Mouse (Mus musculus): Measurements from ENCODE around the gene Ap4m1. TPM values are rescaled to one million over a fixed set of nuclear protein-coding genes. Genes with fewer than 3 reads are reported as not detected.

The Ap4m1 gene
- total and polyA plus RNA-seq, 3 experiments: 22.2 to 38.5 TPM; not detected in 1

GRCm38 (mm10) chr5:138194755-138195345 lies 23.0 kb downstream of the Ap4m1 start:
- Histone ChIP-seq H3K36me3 (ENCODE audit: control insufficient read depth in 1 of 2, insufficient read depth in 2 of 2, low read length in 2 of 2) (peaks cover 0 to 3% of the 10 kb centered on the region in 2 experiments; a peak in 2 of 4 replicates), H3K27me3 (ENCODE audit: control insufficient read depth in 1 of 2, insufficient read depth in 2 of 2, low read length in 2 of 2) (no peaks in the 10 kb centered on the region), H3K9ac (ENCODE audit: control insufficient read depth, low read depth, low read length, poor library complexity, severe bottlenecking) (peak overlapping the region; percentile 71), H3K27ac (ENCODE audit: control insufficient read depth, low read depth, low read length) (peak overlapping the region; percentile 78), H3K79me2 (ENCODE audit: control insufficient read depth, insufficient read depth, low read length, poor library complexity) (peaks cover 4% of the 10 kb centered on the region; the same call in 1 of the 2 replicates), H3K4me3 (ENCODE audit: control insufficient read depth in 1 of 2, insufficient read depth in 1 of 2, low read depth in 2 of 2, low read length in 2 of 2) (peak overlapping the region; percentile 65), H3K9me3 (replicated peaks; ENCODE audit: insufficient read depth, low read length) (no peaks in the 10 kb centered on the region), H3K4me1 (ENCODE audit: control insufficient read depth in 1 of 2, insufficient read depth in 2 of 2, low read length in 2 of 2) (no peaks in the 10 kb centered on the region; a peak in 1 of 4 replicates)
- TF ChIP-seq ZKSCAN1 (IDR thresholded peaks at IDR 0.05; ENCODE audit: low read depth, low read length) (no peak), BHLHE40 (IDR thresholded peaks at IDR 0.05; ENCODE audit: borderline replicate concordance, low read depth, low read length) (peak; percentile 85), NELFE (IDR thresholded peaks at IDR 0.05; ENCODE audit: low read depth, low read length) (0 out of 2 replicates have a peak, but pooled peaks have one; percentile 9), MAX (IDR thresholded peaks at IDR 0.05; ENCODE audit: low read length) (peak; percentile 80), MXI1 (IDR thresholded peaks at IDR 0.05; ENCODE audit: low read depth, low read length) (peak; percentile 78), MAZ (IDR thresholded peaks at IDR 0.05; ENCODE audit: low read depth, low read length) (no peak), USF1 (IDR thresholded peaks at IDR 0.05; ENCODE audit: low read depth, low read length) (peak; percentile 85)
- peak; percentile 70 for DNase-seq (ENCODE audit: low read depth, low spot score)

- DNase-seq (ENCODE audit: low read depth, low spot score): peak; percentile 80
- H3K27me3 ChIP-seq (ENCODE audit: control insufficient read depth in 1 of 2, insufficient read depth in 2 of 2, low read length in 2 of 2): no peaks in the 10 kb centered on the region
- H3K4me1 ChIP-seq (ENCODE audit: control insufficient read depth in 1 of 2, insufficient read depth in 2 of 2, low read length in 2 of 2): no peaks in the 10 kb centered on the region; a peak in 1 of 4 replicates
- H3K27ac ChIP-seq (ENCODE audit: control insufficient read depth, low read depth, low read length): peak overlapping the region; percentile 78
- H3K9ac ChIP-seq (ENCODE audit: control insufficient read depth, low read depth, low read length, poor library complexity, severe bottlenecking): peak overlapping the region; percentile 71
- H3K9me3 ChIP-seq (replicated peaks; ENCODE audit: insufficient read depth, low read length): no peaks in the 10 kb centered on the region
- H3K4me3 ChIP-seq (ENCODE audit: control insufficient read depth in 1 of 2, insufficient read depth in 1 of 2, low read depth in 2 of 2, low read length in 2 of 2): peak overlapping the region; percentile 65
- peaks cover 4% of the 10 kb centered on the region; the same call in 1 of the 2 replicates for H3K79me2 ChIP-seq (ENCODE audit: control insufficient read depth, insufficient read depth, low read length, poor library complexity)
- peaks cover 0 to 3% of the 10 kb centered on the region in 2 experiments; a peak in 2 of 4 replicates for H3K36me3 ChIP-seq (ENCODE audit: control insufficient read depth in 1 of 2, insufficient read depth in 2 of 2, low read length in 2 of 2)
- TF ChIP-seq CTCF (IDR thresholded peaks at IDR 0.05 in 2 of 3, conservative IDR thresholded peaks at IDR 0.05 in 1 of 3; ENCODE audit: control insufficient read depth in 1 of 3, insufficient read depth in 1 of 3, low read depth in 2 of 3, low read length in 3 of 3, poor library complexity in 1 of 3, severe bottlenecking in 1 of 3) (no peak), GABPA (IDR thresholded peaks at IDR 0.05; ENCODE audit: low read depth, low read length) (no peak), ELF1 (IDR thresholded peaks at IDR 0.05; ENCODE audit: low read depth, low read length) (no peak), TCF12 (IDR thresholded peaks at IDR 0.05; ENCODE audit: low read depth, low read length) (peak; percentile 36; the same call in 1 of the 2 replicates), MAFK (IDR thresholded peaks at IDR 0.05; ENCODE audit: borderline replicate concordance, low read depth, low read length) (0 out of 2 replicates have a peak, but pooled peaks have one; percentile 36), JUND (IDR thresholded peaks at IDR 0.05; ENCODE audit: low read depth, low read length) (no peak), TBP (IDR thresholded peaks at IDR 0.05; ENCODE audit: low read depth, low read length) (no peak), SMC3 (IDR thresholded peaks at IDR 0.05; ENCODE audit: low read depth, low read length) (no peak), NELFE (IDR thresholded peaks at IDR 0.05; ENCODE audit: low read depth, low read length) (no peak), ETS1 (IDR thresholded peaks at IDR 0.05; ENCODE audit: low read depth, low read length) (peak; percentile 64; the same call in 1 of the 2 replicates), GATA1 (IDR thresholded peaks at IDR 0.05; ENCODE audit: low read depth, low read length) (0 out of 2 replicates have a peak, but pooled peaks have one; percentile 5), MYB (IDR thresholded peaks at IDR 0.05; ENCODE audit: low read depth, low read length) (no peak), USF1 (IDR thresholded peaks at IDR 0.05; ENCODE audit: low read depth, low read length) (no peak), USF2 (IDR thresholded peaks at IDR 0.05; ENCODE audit: borderline replicate concordance in 1 of 2, insufficient read depth in 1 of 2, low read depth in 1 of 2, low read length in 2 of 2) (no peak), MEF2A (IDR thresholded peaks at IDR 0.05; ENCODE audit: extremely low read depth, insufficient replicate concordance, low read depth, low read length, poor library complexity, severe bottlenecking) (no peak), MXI1 (IDR thresholded peaks at IDR 0.05; ENCODE audit: low read depth, low read length) (no peak; the same call in 1 of the 2 replicates), ZC3H11A (IDR thresholded peaks at IDR 0.05; ENCODE audit: low read depth, low read length) (no peak), UBTF (IDR thresholded peaks at IDR 0.05; ENCODE audit: borderline replicate concordance, insufficient read depth, low read depth, low read length) (no peak), POLR2AphosphoS5 (IDR thresholded peaks at IDR 0.05; ENCODE audit: borderline replicate concordance, low read depth, low read length) (no peak), E2F4 (IDR thresholded peaks at IDR 0.05; ENCODE audit: borderline replicate concordance, low read depth, low read length) (no peak), POLR2A (IDR thresholded peaks at IDR 0.05; ENCODE audit: control insufficient read depth in 1 of 2, insufficient read depth in 1 of 2, low read depth in 1 of 2, low read length in 2 of 2, poor library complexity in 1 of 2) (no peak; a peak in 1 of 4 replicates), CHD2 (IDR thresholded peaks at IDR 0.05; ENCODE audit: low read length) (no peak), CHD1 (IDR thresholded peaks at IDR 0.05; ENCODE audit: low read depth, low read length) (no peak), POLR2AphosphoS2 (IDR thresholded peaks at IDR 0.05; ENCODE audit: low read length) (no peak), MYC (IDR thresholded peaks at IDR 0.05; ENCODE audit: low read depth, low read length) (no peak)
Observed at GRCm38 (mm10) chr5:138195463-138195862, 23.7 kb downstream of the Ap4m1 start.
